Comparison of ENCODE assay signal across 8 mouse cellular contexts in the genomic region with DNA sequence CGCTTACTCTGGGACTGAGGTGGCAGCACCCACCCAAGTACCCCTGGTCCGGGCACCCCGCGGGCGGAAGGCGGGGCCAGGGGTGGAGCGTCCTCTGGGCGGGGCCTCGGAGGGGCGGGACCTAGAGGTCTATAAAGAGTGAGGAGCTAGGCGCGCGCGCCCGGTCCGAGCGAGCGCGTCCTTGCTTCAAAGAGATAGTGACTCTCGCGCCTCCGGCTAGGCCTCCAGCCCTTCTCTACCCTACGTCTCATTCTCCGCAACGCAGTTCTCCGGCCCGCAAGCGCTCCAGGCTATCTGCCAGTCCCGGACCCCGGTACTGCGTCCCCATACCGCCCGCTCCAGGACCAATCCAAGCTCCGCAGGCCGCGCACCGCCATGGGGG. TPM values are rescaled to one million over a fixed set of nuclear protein-coding genes. Genes with fewer than 3 reads are reported as not detected.
A peak's percentile ranks its signal among the peaks of the same experiment; 100 is the strongest.
DNase-seq lines count a peak whose midpoint lies in the region; ATAC-seq and TF ChIP-seq lines count a peak whose summit lies in the region.

A gene (plus strand): TSS at position 114 of the 382 bp plus-strand sequence.

- peak; percentile 63 to 65 for ATAC-seq in hematopoietic stem cell, adult 5-6 weeks (replicated peaks in 1 of 2; ENCODE audit: insufficient read depth in 1 of 2, low FRiP score in 2 of 2, low TSS enrichment in 1 of 2, low read depth in 1 of 2, poor library complexity in 2 of 2, severe bottlenecking in 2 of 2)
- ATAC-seq in lung, embryonic 14.5 days (ENCODE audit: insufficient read depth) = peak; percentile 76

- peak; percentile 90 for DNase-seq in Muller cell, postnatal 12 days (ENCODE audit: inconsistent ontology term)
- peak; percentile 81 for DNase-seq in cerebellum, adult 9-11 months
- DNase-seq in frontal cortex, adult 2 months (ENCODE audit: extremely low spot score in 1 of 2, low spot score in 1 of 2) = peak; percentile 61 to 87
- peak; percentile 60 to 79 for DNase-seq in layer of hippocampus, adult 8-10 months (ENCODE audit: low spot score in 2 of 2)
- DNase-seq in lung, embryonic 14.5 days = peak; percentile 94
- DNase-seq in thymus, adult 2 months = peak; percentile 94

- H3K4me2 ChIP-seq in lung, embryonic 14.5 days = peak within 1 kb of the TSS; percentile 93

- peak within 1 kb of the TSS; percentile 97 for H3K9ac ChIP-seq in lung, embryonic 14.5 days

- no peaks in the 10 kb centered on the region for H3K27me3 ChIP-seq in lung, embryonic 14.5 days (ENCODE audit: insufficient read depth, low read length)
- no peaks in the 10 kb centered on the region for H3K27me3 ChIP-seq in thymus, adult 2 months (ENCODE audit: control insufficient read depth, insufficient read depth, low read length)

- peak within 1 kb of the TSS; percentile 95 for H3K4me3 ChIP-seq in lung, embryonic 14.5 days (ENCODE audit: low read depth, low read length)
- H3K4me3 ChIP-seq in olfactory bulb, adult 2 months (ENCODE audit: insufficient read depth, low read depth, low read length) = peak within 1 kb of the TSS; percentile 68
- peak within 1 kb of the TSS; percentile 79 for H3K4me3 ChIP-seq in thymus, adult 2 months (ENCODE audit: control insufficient read depth, insufficient read depth, low read length)

- peak within 1 kb of the TSS; percentile 96 for H3K27ac ChIP-seq in lung, embryonic 14.5 days (ENCODE audit: low read depth)
- H3K27ac ChIP-seq in olfactory bulb, adult 2 months (ENCODE audit: insufficient read depth, low read depth, low read length) = peak within 1 kb of the TSS; percentile 79
- peak within 1 kb of the TSS; percentile 12; the same call in 1 of the 2 replicates for H3K27ac ChIP-seq in thymus, adult 2 months (ENCODE audit: control insufficient read depth, insufficient read depth, low read length)

- under 1% methylated on average over 37 of the region's 37 CpGs for WGBS in lung, embryonic 14.5 days
- under 1% methylated on average over 37 of the region's 37 CpGs for WGBS in olfactory bulb, adult 2 months
- under 1% methylated on average over 37 of the region's 37 CpGs for WGBS in thymus, adult 2 months

- TF ChIP-seq POLR2A in olfactory bulb, adult 2 months (IDR thresholded peaks at IDR 0.05; ENCODE audit: insufficient read depth, low read depth, low read length) = peak; percentile 92
- peak; percentile 88 for TF ChIP-seq POLR2A in thymus, adult 2 months (IDR thresholded peaks at IDR 0.05; ENCODE audit: control insufficient read depth, extremely low read depth, insufficient read depth, low read length, poor library complexity)

- no peaks in the 10 kb centered on the region for H3K9me3 ChIP-seq in lung, embryonic 14.5 days (ENCODE audit: low read depth, low read length)

- peaks cover 29% of the 10 kb centered on the region for H3K4me1 ChIP-seq in lung, embryonic 14.5 days (ENCODE audit: insufficient read depth)
- peaks cover 34% of the 10 kb centered on the region for H3K4me1 ChIP-seq in olfactory bulb, adult 2 months (ENCODE audit: control insufficient read depth, insufficient read depth, low read length)
- H3K4me1 ChIP-seq in thymus, adult 2 months (replicated peaks; ENCODE audit: control insufficient read depth, insufficient read depth, low read length) = peaks cover 22% of the 10 kb centered on the region

- peaks cover 20% of the 10 kb centered on the region for H3K36me3 ChIP-seq in lung, embryonic 14.5 days (ENCODE audit: insufficient read depth)
- H3K36me3 ChIP-seq in thymus, adult 2 months (ENCODE audit: control insufficient read depth, insufficient read depth, low read length) = no peaks in the 10 kb centered on the region

- TF ChIP-seq CTCF in lung, embryonic 14.5 days (IDR thresholded peaks at IDR 0.05; ENCODE audit: low read depth) = no peak
- TF ChIP-seq CTCF in olfactory bulb, adult 2 months (IDR thresholded peaks at IDR 0.05; ENCODE audit: insufficient read depth, low read depth, low read length) = no peak
- TF ChIP-seq CTCF in thymus, adult 2 months (IDR thresholded peaks at IDR 0.05; ENCODE audit: borderline replicate concordance, control insufficient read depth, extremely low read depth, insufficient read depth, low read length, poor library complexity) = no peak

RNA-seq across cellular contexts. Expression of the gene that starts here (rescaled TPM):
- 516 and 607 TPM in 2 replicates for polyA plus RNA-seq in frontal cortex, adult 2 months (2012; rRNA removed)
- total RNA-seq in hematopoietic stem cell, adult 5-6 weeks (2017) = 257 and 341 TPM in 2 replicates
- total RNA-seq in layer of hippocampus, adult 8-10 months (2022) = 100 to 1,000 TPM; 413 to 631 (median 486) TPM
- 654 and 667 TPM in 2 replicates for polyA plus RNA-seq in lung, embryonic 14.5 days (2014; fragmentation: Nextera tagmentation; extraction: Ambion mirVana)
- not detected in 2 replicates for polyA plus RNA-seq in olfactory bulb, adult 2 months (2012; ENCODE audit: insufficient read depth, insufficient read length, low replicate concordance, missing spikeins)
- 249 and 255 TPM in 2 replicates for polyA plus RNA-seq in thymus, adult 2 months (2012; rRNA removed)

Comparison
In these comparisons a context has a peak if more than half of its experiments do, and no peak if none do; other contexts are left out.
1. Peak in every context shown above with its lines: DNase-seq, ATAC-seq, H3K4me3 ChIP-seq and H3K27ac ChIP-seq.
2. RNA of the gene that starts here (polyA plus RNA-seq): 654 to 667 TPM in lung, embryonic 14.5 days, 516 to 607 TPM in frontal cortex, adult 2 months and 249 to 255 TPM in thymus, adult 2 months; not detected in olfactory bulb, adult 2 months; every median in the first group is over 100 times any median in the second.
3. H3K27ac ChIP-seq: peak in every context shown above with its lines; median percentile 96 in lung, embryonic 14.5 days; 79 in olfactory bulb, adult 2 months; 12 in thymus, adult 2 months.